Mouse (Mus musculus) spleen, adult 18-20 months (tissue): ENCODE measurements at regions not wholly inside any gene's neighbourhood (a gene's known extent, or its start where the extent isn't known, plus 50 kb on each side); places are given as distances from the start of the nearest gene placed in this dataset.

Experiments used
- DNase-seq, 2 experiments: peaks; one replicate each; pipeline ENCODE4 v3.0.0; 2022; ENCODE audit warnings: mixed read lengths in 2 of 2

DNA sequence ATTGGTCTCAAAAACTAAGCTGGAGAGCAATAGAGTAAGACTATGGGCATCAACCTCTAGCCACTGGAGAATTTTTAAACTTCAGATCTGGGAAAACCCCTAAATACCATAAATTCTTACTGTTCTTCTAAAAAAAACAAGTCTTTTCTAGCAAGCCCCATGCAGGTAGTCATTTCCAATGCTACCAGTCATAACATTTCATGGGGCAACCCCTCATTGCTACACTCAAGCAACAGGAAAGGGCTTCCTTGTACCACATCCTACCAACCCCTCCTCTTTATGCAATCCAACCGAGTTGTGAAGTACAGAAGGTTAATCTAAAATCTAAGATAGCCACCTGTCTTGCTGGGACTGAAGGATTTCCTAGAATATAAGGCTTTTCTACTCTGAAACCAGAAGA is 263.5 kb upstream of the 2610301B20Rik start:
- DNase-seq: no peak
